Mouse (Mus musculus) ES-Bruce4 (cell line): ENCODE results near the gene Pou6f2.

ENCODE experiments used
- CTCF ChIP-seq: IDR thresholded peaks from one replicate; pipeline ENCODE4 v1.8.1; 2011; ENCODE audit warnings: low read depth, low read length
- POLR2A ChIP-seq: IDR thresholded peaks from one replicate; pipeline ENCODE4 v1.8.1; 2011; ENCODE audit warnings: low read length; ENCODE audit not compliant: insufficient read depth

GRCm38 (mm10) chr13:18290253-18290914, 107.1 kb downstream of the Pou6f2 start:
- TF ChIP-seq CTCF (no peak), POLR2A (no peak)
